Mouse (Mus musculus) kidney, adult 2 months (tissue): ENCODE results near the gene Hoxb3. TPM values are rescaled to one million over a fixed set of nuclear protein-coding genes. Genes with fewer than 3 reads are reported as not detected.
A peak's percentile ranks its signal among the peaks of the same experiment; 100 is the strongest.

Source experiments
- DNase-seq: peaks from one replicate; pipeline ENCODE4 v3.0.0; 2021
- H3K27ac ChIP-seq: fragments of 200-500 bp; 2 replicates; pipeline ENCODE4 v1.5.1; 2012; ENCODE audit warnings: low read depth, low read length, control low read depth, inconsistent platforms; ENCODE audit not compliant: insufficient read depth
- H3K27me3 ChIP-seq: fragments of 200-500 bp; replicated peaks from 2 replicates; pipeline ENCODE4 v1.6.1; 2012; ENCODE audit warnings: mild to moderate bottlenecking, moderate library complexity, low read length, inconsistent platforms; ENCODE audit not compliant: control insufficient read depth, insufficient read depth
- H3K36me3 ChIP-seq: fragments of 200-500 bp; 2 replicates; pipeline ENCODE4 v1.6.1; 2012; ENCODE audit warnings: mild to moderate bottlenecking, moderate library complexity, low read length, inconsistent platforms; ENCODE audit not compliant: control insufficient read depth, insufficient read depth
- H3K4me1 ChIP-seq: fragments of 200-500 bp; 2 replicates; pipeline ENCODE4 v1.6.1; 2011; ENCODE audit warnings: low read length; ENCODE audit not compliant: control insufficient read depth, insufficient read depth
- H3K4me3 ChIP-seq: fragments of 200-500 bp; 2 replicates; pipeline ENCODE4 v1.5.1; 2011; ENCODE audit warnings: mild to moderate bottlenecking, low read depth, low read length, control low read depth; ENCODE audit not compliant: insufficient read depth
- CTCF ChIP-seq: fragments of 200-500 bp; conservative IDR thresholded peaks from 2 replicates; pipeline ENCODE4 v1.5.1; 2011; ENCODE audit warnings: low read depth, mild to moderate bottlenecking, control low read depth, low read length, moderate library complexity, mixed read lengths; ENCODE audit not compliant: insufficient read depth, insufficient read length
- POLR2A ChIP-seq: fragments of 200-500 bp; IDR thresholded peaks from one replicate; pipeline ENCODE4 v1.6.1; 2011; ENCODE audit warnings: low read depth, low read length, control low read depth
- WGBS: fragments of 180-500 bp; shearing (Covaris S2); methylation state at CpG from one replicate; pipeline ENCODE4 v1.1.7; 2018; 5-methylcytosine and 5-hydroxymethylcytosine counted together
- polyA plus RNA-seq: library from polyadenylated mRNA; depleted of rRNA; stranded (reverse); fragments of >200 nt; gene quantifications from 2 replicates; pipeline ENCODE4 v1.2.3, GENCODE M21; 2012

The Hoxb3 gene
- polyA plus RNA-seq, 1 experiment: 10.1 TPM

DNA sequence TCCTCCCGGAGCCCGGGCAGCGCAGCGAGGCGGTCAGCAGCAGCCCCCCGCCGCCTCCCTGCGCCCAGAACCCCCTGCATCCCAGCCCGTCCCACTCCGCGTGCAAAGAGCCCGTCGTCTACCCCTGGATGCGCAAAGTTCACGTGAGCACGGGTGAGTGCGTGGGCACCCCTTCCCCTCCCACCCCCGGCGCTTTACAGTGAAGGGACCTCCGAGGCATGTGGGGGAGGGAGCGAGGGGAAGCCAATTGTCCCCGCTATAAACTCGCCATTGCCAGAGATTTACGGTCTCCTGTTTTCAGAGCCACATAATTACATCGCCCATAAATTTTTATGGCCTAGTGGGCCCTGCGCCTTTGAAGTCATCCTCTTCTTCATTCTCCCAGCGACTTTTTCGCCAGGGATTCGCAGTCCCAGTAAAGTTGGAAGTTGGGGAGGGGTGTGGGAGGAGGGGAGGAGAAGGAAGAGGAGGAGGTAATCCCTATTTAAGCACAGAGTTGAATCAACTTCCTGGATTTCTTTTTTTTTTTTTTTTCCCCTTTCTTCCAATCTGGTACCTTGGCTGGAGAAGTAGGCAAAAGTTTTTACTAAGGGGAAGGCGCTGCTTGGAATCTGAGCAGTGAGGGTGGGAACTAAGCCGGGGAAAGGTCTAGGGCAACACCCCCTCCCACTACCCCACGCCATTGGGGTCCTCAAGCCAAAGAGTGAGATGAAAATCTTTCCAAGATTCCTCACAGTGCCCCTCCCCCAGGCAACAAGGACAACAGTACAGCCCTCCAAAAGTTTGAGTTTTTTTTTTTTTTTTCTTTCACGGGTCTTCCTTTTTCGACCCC is 3.8 kb upstream of the Hoxb3 start:
- peak overlapping the region; percentile 92 for H3K4me3 ChIP-seq
- peaks cover 1% of the 10 kb centered on the region; the same call in 1 of the 2 replicates for H3K36me3 ChIP-seq
- H3K27me3 ChIP-seq: no peaks in the 10 kb centered on the region
- WGBS: under 1% methylated on average over 34 of the region's 34 CpGs
- peak; percentile 77 for DNase-seq
- TF ChIP-seq CTCF: no peak
- TF ChIP-seq POLR2A: no peak
- H3K4me1 ChIP-seq: peaks cover 7% of the 10 kb centered on the region; the same call in 1 of the 2 replicates
- peak overlapping the region; percentile 94 for H3K27ac ChIP-seq

GRCm38 (mm10) chr11:96319910-96320309 is 3.2 kb upstream of the Hoxb3 start:
- H3K27me3 ChIP-seq: no peaks in the 10 kb centered on the region
- 4% methylated on average over 29 of the region's 29 CpGs for WGBS
- H3K27ac ChIP-seq: peak overlapping the region; percentile 94
- peaks cover 7% of the 10 kb centered on the region; the same call in 1 of the 2 replicates for H3K4me1 ChIP-seq
- DNase-seq: peak; percentile 78
- H3K36me3 ChIP-seq: peaks cover 1% of the 10 kb centered on the region; the same call in 1 of the 2 replicates
- H3K4me3 ChIP-seq: peak overlapping the region; percentile 92
- TF ChIP-seq CTCF: no peak
- TF ChIP-seq POLR2A: no peak

- 19% methylated on average over 17 of the region's 17 CpGs for WGBS
- H3K27me3 ChIP-seq: no peaks in the 10 kb centered on the region
- peak overlapping the region; percentile 18; the same call in 1 of the 2 replicates for H3K4me3 ChIP-seq
- peaks cover 1% of the 10 kb centered on the region; the same call in 1 of the 2 replicates for H3K36me3 ChIP-seq
- H3K27ac ChIP-seq: peak overlapping the region; percentile 53; the same call in 1 of the 2 replicates
- peaks cover 7% of the 10 kb centered on the region; the same call in 1 of the 2 replicates for H3K4me1 ChIP-seq
- TF ChIP-seq POLR2A (no peak), CTCF (no peak)
- DNase-seq: no peak
Measured at GRCm38 (mm10) chr11:96320688-96321087, 2.4 kb upstream of the Hoxb3 start.

GRCm38 (mm10) chr11:96321846-96322245 is 1.3 kb upstream of the Hoxb3 start:
- no peak overlapping the region for H3K4me3 ChIP-seq
- peak overlapping the region; percentile 48 for H3K27ac ChIP-seq
- peaks cover 4% of the 10 kb centered on the region; the same call in 1 of the 2 replicates for H3K4me1 ChIP-seq
- H3K27me3 ChIP-seq: no peaks in the 10 kb centered on the region
- H3K36me3 ChIP-seq: peaks cover 1% of the 10 kb centered on the region; the same call in 1 of the 2 replicates
- 40% methylated on average over 5 of the region's 5 CpGs for WGBS
- DNase-seq: no peak
- TF ChIP-seq POLR2A (no peak), CTCF (no peak)

GRCm38 (mm10) chr11:96322738-96323137 is 388 bp upstream of the Hoxb3 start:
- Histone ChIP-seq H3K27me3 (no peaks in the 10 kb centered on the region), H3K4me3 (no peak overlapping the region), H3K27ac (peak overlapping the region; percentile 67), H3K36me3 (peaks cover 1% of the 10 kb centered on the region; the same call in 1 of the 2 replicates), H3K4me1 (0 out of 2 replicates have a peak, but pooled peaks cover 7% of the 10 kb centered on the region)
- WGBS: 57% methylated on average over 6 of the region's 6 CpGs
- no peak for DNase-seq
- TF ChIP-seq CTCF: no peak
- TF ChIP-seq POLR2A: no peak

DNA sequence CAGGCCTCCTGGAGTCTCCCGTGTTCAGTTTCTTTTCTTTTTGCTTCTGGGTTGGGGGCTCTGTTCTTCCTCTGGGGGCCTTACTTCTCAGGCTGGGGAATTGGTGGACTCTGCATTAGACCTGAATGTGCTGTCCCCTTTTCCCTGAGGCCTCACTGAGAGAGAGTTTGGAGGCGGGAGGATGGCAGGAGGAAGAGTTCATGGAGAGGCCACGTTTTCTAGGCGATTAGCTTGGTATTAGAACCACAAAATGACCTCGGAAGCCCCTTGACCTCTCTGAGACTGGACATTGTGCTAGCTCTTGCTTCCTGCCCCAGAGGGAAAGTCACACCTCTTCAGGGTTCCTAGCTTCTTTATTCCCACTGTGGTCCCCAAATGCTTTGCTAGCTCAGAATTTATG is 999 bp downstream of the Hoxb3 start:
- Histone ChIP-seq H3K4me1 (0 out of 2 replicates have a peak, but pooled peaks cover 7% of the 10 kb centered on the region), H3K36me3 (peaks cover 1% of the 10 kb centered on the region; the same call in 1 of the 2 replicates), H3K27me3 (no peaks in the 10 kb centered on the region), H3K4me3 (no peak overlapping the region), H3K27ac (peak overlapping the region; percentile 9; the same call in 1 of the 2 replicates)
- no peak for TF ChIP-seq POLR2A
- TF ChIP-seq CTCF: no peak
- DNase-seq: no peak
- 17% methylated on average over 5 of the region's 5 CpGs for WGBS

DNA sequence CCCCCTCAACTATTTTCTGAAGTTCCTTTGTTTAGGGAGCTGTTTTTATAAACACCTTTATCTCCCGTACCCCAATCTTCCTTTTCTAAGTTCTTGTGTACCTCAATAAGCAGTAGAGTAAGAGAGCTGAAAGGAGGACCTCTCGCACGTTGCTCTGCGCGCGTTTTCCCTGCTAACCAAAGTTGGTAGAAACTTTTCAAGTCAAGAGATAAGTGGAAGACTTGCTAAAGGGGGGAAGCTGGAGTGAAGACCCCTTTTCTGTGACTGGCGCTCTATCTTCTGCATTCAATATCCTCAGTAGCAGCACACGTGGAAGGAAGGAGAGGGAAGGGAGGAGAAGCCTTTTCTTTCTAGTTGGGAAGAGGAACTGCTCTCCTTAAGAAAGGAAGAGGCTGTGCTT is 1.8 kb downstream of the Hoxb3 start:
- 66% methylated on average over 8 of the region's 8 CpGs for WGBS
- Histone ChIP-seq H3K36me3 (peaks cover 1% of the 10 kb centered on the region; the same call in 1 of the 2 replicates), H3K4me1 (0 out of 2 replicates have a peak, but pooled peaks cover 7% of the 10 kb centered on the region), H3K4me3 (no peak overlapping the region), H3K27me3 (no peaks in the 10 kb centered on the region), H3K27ac (peak overlapping the region; percentile 9; the same call in 1 of the 2 replicates)
- no peak for DNase-seq
- no peak for TF ChIP-seq POLR2A
- no peak for TF ChIP-seq CTCF
